Mouse (Mus musculus): Measurements from ENCODE around the gene Wsb2.
"Not testable (repeated sequence)": the region's sequence is repeated elsewhere in the genome, so short reads cannot be mapped to it uniquely, and the experiment has no call there.

Gene Wsb2

GRCm38 (mm10) chr5:117357129-117357477 lies at the start of gene Wsb2:
TSS of gene Wsb2 (plus strand) at chr5:117357304.
- DNase-seq, result peak; percentile 92 to 95

GRCm38 (mm10) chr5:117307699-117308098 lies 49.4 kb upstream of the Wsb2 start:
- peak; percentile 88 to 91 for DNase-seq

- peak; percentile 80 to 85 for DNase-seq
Measured at GRCm38 (mm10) chr5:117313420-117313819, 43.7 kb upstream of the Wsb2 start.

GRCm38 (mm10) chr5:117313909-117314308 lies 43.2 kb upstream of the Wsb2 start:
- DNase-seq, result no peak

GRCm38 (mm10) chr5:117314587-117315428 lies 42.3 kb upstream of the Wsb2 start:
- no peak for DNase-seq

GRCm38 (mm10) chr5:117318741-117319629 lies 38.1 kb upstream of the Wsb2 start, which contains the start of gene Vsig10:
TSS of gene Vsig10 (plus strand) at chr5:117319083.
- peak; percentile 77 to 87 for DNase-seq

- no peak for DNase-seq
Measured at GRCm38 (mm10) chr5:117323751-117324150, 33.4 kb upstream of the Wsb2 start.

GRCm38 (mm10) chr5:117326408-117326807 lies 30.7 kb upstream of the Wsb2 start:
- no peak for DNase-seq

- DNase-seq, result peak in 1 of 2 experiments; percentile 22
Measured at GRCm38 (mm10) chr5:117330457-117330856, 26.6 kb upstream of the Wsb2 start.

GRCm38 (mm10) chr5:117337999-117338398 lies 19.1 kb upstream of the Wsb2 start:
- DNase-seq, result no peak

- DNase-seq, result no peak
Measured at GRCm38 (mm10) chr5:117338503-117338902, 18.6 kb upstream of the Wsb2 start.

- DNase-seq, result no peak
Measured at GRCm38 (mm10) chr5:117340081-117340480, 17.0 kb upstream of the Wsb2 start.

- no peak for DNase-seq
Measured at GRCm38 (mm10) chr5:117341896-117342295, 15.2 kb upstream of the Wsb2 start.

GRCm38 (mm10) chr5:117344496-117344895 lies 12.6 kb upstream of the Wsb2 start:
- DNase-seq, result not testable (repeated sequence)

- DNase-seq, result no peak
Measured at GRCm38 (mm10) chr5:117345432-117345976, 11.6 kb upstream of the Wsb2 start.

GRCm38 (mm10) chr5:117346281-117346680 lies 10.8 kb upstream of the Wsb2 start:
- DNase-seq, result no peak

- DNase-seq, result no peak
Measured at GRCm38 (mm10) chr5:117347011-117347410, 10.1 kb upstream of the Wsb2 start.

- no peak for DNase-seq
Measured at GRCm38 (mm10) chr5:117347838-117348237, 9.3 kb upstream of the Wsb2 start.

- peak; percentile 81 to 87 for DNase-seq
Measured at GRCm38 (mm10) chr5:117348279-117348678, 8.8 kb upstream of the Wsb2 start.

- DNase-seq, result no peak
Measured at GRCm38 (mm10) chr5:117354121-117354520, 3.0 kb upstream of the Wsb2 start.

- no peak for DNase-seq
Measured at GRCm38 (mm10) chr5:117355648-117356303, 1.3 kb upstream of the Wsb2 start.

- peak; percentile 73 to 81 for DNase-seq
Measured at GRCm38 (mm10) chr5:117356365-117357128, 557 bp upstream of the Wsb2 start.

All from kidney, postnatal 4 days (tissue).